Mouse (Mus musculus) forebrain, embryonic 13.5 days (tissue): ENCODE results near the gene Dzip1l. TPM values are rescaled to one million over a fixed set of nuclear protein-coding genes. Genes with fewer than 3 reads are reported as not detected.

Source experiments
- ATAC-seq: fragments of 200-750 bp; cut with Nextera tagmentation; 2 replicates; pipeline ENCODE4 v1.8.0; 2017
- H3K27ac ChIP-seq: fragments of 300-500 bp; sonication (generic); 2 replicates; pipeline ENCODE4 v1.5.1; 2015; ENCODE audit warnings: inconsistent platforms, mild to moderate bottlenecking, moderate library complexity
- H3K27me3 ChIP-seq: fragments of 300-500 bp; sonication (generic); 2 replicates; pipeline ENCODE4 v1.6.1; 2015; ENCODE audit warnings: mild to moderate bottlenecking, inconsistent platforms
- H3K36me3 ChIP-seq: fragments of 300-500 bp; sonication (generic); 2 replicates; pipeline ENCODE4 v1.6.1; 2015; ENCODE audit warnings: mild to moderate bottlenecking, inconsistent platforms; ENCODE audit not compliant: poor library complexity, severe bottlenecking
- H3K4me1 ChIP-seq: fragments of 300-500 bp; sonication (generic); 2 replicates; pipeline ENCODE4 v1.6.1; 2015; ENCODE audit warnings: inconsistent platforms
- H3K4me2 ChIP-seq: fragments of 300-500 bp; sonication (generic); 2 replicates; pipeline ENCODE4 v1.6.1; 2015; ENCODE audit warnings: inconsistent platforms, mild to moderate bottlenecking, moderate library complexity
- H3K4me3 ChIP-seq: fragments of 300-500 bp; sonication (generic); 2 replicates; pipeline ENCODE4 v1.5.1; 2015; ENCODE audit warnings: mild to moderate bottlenecking, inconsistent platforms
- H3K9ac ChIP-seq: fragments of 300-500 bp; sonication (generic); 2 replicates; pipeline ENCODE4 v1.6.1; 2015; ENCODE audit warnings: mild to moderate bottlenecking, inconsistent platforms
- H3K9me3 ChIP-seq: fragments of 300-500 bp; sonication (generic); replicated peaks from 2 replicates; pipeline ENCODE4 v1.6.1; 2016; ENCODE audit warnings: inconsistent platforms
- WGBS: fragments of 180-500 bp; shearing (Covaris S2); methylation state at CpG from one replicate; pipeline ENCODE4 v1.1.7; 2015; 5-methylcytosine and 5-hydroxymethylcytosine counted together
- polyA plus RNA-seq: library from polyadenylated mRNA; unstranded; fragments of >200 nt; fragmentation: Nextera tagmentation; extraction: Ambion mirVana; gene quantifications from 2 replicates; pipeline ENCODE4 v1.2.1, GENCODE M21; 2015

The Dzip1l gene
- polyA plus RNA-seq, 1 experiment from 2014 or later = 14.0 TPM

- H3K4me1 ChIP-seq = peaks cover 34% of the 10 kb centered on the region
- no peaks in the 10 kb centered on the region for H3K27me3 ChIP-seq
- peak overlapping the region; percentile 64; the same call in 1 of the 2 replicates for H3K4me3 ChIP-seq
- H3K9me3 ChIP-seq = no peaks in the 10 kb centered on the region
- peak overlapping the region; percentile 81 for H3K4me2 ChIP-seq
- H3K9ac ChIP-seq = no peak overlapping the region
- H3K27ac ChIP-seq = no peak overlapping the region
- 53% methylated on average over 4 of the region's 4 CpGs for WGBS
- no peaks in the 10 kb centered on the region for H3K36me3 ChIP-seq
- no peak for ATAC-seq
Measured at GRCm38 (mm10) chr9:99628581-99628980, 715 bp upstream of the Dzip1l start.

- Histone ChIP-seq H3K9ac (peak overlapping the region; percentile 80), H3K36me3 (no peaks in the 10 kb centered on the region), H3K27ac (peak overlapping the region; percentile 84), H3K4me1 (peaks cover 34% of the 10 kb centered on the region), H3K4me2 (peak overlapping the region; percentile 81), H3K9me3 (no peaks in the 10 kb centered on the region), H3K27me3 (no peaks in the 10 kb centered on the region), H3K4me3 (peak overlapping the region; percentile 64)
- peak; percentile 40 for ATAC-seq
- WGBS = under 1% methylated on average over 11 of the region's 11 CpGs
Measured at GRCm38 (mm10) chr9:99630071-99630470, 775 bp downstream of the Dzip1l start.

- H3K27ac ChIP-seq = 0 out of 2 replicates have a peak overlapping the region, but pooled peaks have one; percentile 84
- ATAC-seq = no peak
- 55% methylated on average over 9 of the region's 9 CpGs for WGBS
Measured at GRCm38 (mm10) chr9:99630528-99631125, 1.3 kb downstream of the Dzip1l start.

GRCm38 (mm10) chr9:99631781-99632180, 2.5 kb downstream of the Dzip1l start:
- H3K4me3 ChIP-seq = no peak overlapping the region
- no peak for ATAC-seq
- peak overlapping the region; percentile 81 for H3K4me2 ChIP-seq
- H3K27me3 ChIP-seq = no peaks in the 10 kb centered on the region
- H3K36me3 ChIP-seq = peaks cover 9% of the 10 kb centered on the region
- WGBS = 21% methylated on average over 2 of the region's 2 CpGs
- H3K9ac ChIP-seq = no peak overlapping the region
- no peak overlapping the region for H3K27ac ChIP-seq
- H3K4me1 ChIP-seq = peaks cover 34% of the 10 kb centered on the region
- no peaks in the 10 kb centered on the region for H3K9me3 ChIP-seq

More at GRCm38 (mm10) chr9:99630528-99631125, 1.3 kb downstream of the Dzip1l start:
- Histone ChIP-seq H3K9ac (peak overlapping the region; percentile 80), H3K4me1 (peaks cover 34% of the 10 kb centered on the region), H3K36me3 (peaks cover 1% of the 10 kb centered on the region), H3K9me3 (no peaks in the 10 kb centered on the region), H3K4me3 (peak overlapping the region; percentile 64), H3K27me3 (no peaks in the 10 kb centered on the region), H3K4me2 (peak overlapping the region; percentile 81)

GRCm38 (mm10) chr9:99632264-99632663, 3.0 kb downstream of the Dzip1l start:
- Histone ChIP-seq H3K4me3 (no peak overlapping the region), H3K27ac (no peak overlapping the region), H3K9ac (no peak overlapping the region), H3K9me3 (no peaks in the 10 kb centered on the region), H3K4me2 (peak overlapping the region; percentile 81), H3K4me1 (peaks cover 34% of the 10 kb centered on the region), H3K36me3 (peaks cover 14% of the 10 kb centered on the region), H3K27me3 (no peaks in the 10 kb centered on the region)
- 53% methylated on average over 8 of the region's 8 CpGs for WGBS
- no peak for ATAC-seq

- peaks cover 8% of the 10 kb centered on the region for H3K4me1 ChIP-seq
- H3K27me3 ChIP-seq = no peaks in the 10 kb centered on the region
- peak; percentile 78 for ATAC-seq
- no peak overlapping the region for H3K4me2 ChIP-seq
- no peak overlapping the region for H3K27ac ChIP-seq
- WGBS = 85% methylated on average over 1 of the region's 1 CpGs
- no peaks in the 10 kb centered on the region for H3K9me3 ChIP-seq
- H3K36me3 ChIP-seq = peaks cover 41% of the 10 kb centered on the region
- H3K4me3 ChIP-seq = no peak overlapping the region
- H3K9ac ChIP-seq = no peak overlapping the region
Measured at GRCm38 (mm10) chr9:99636776-99637175, 7.5 kb downstream of the Dzip1l start.

- ATAC-seq = no peak
- Histone ChIP-seq H3K9me3 (no peaks in the 10 kb centered on the region), H3K27me3 (no peaks in the 10 kb centered on the region), H3K9ac (no peak overlapping the region), H3K27ac (no peak overlapping the region), H3K4me2 (no peak overlapping the region), H3K4me3 (no peak overlapping the region), H3K4me1 (peaks cover 3% of the 10 kb centered on the region), H3K36me3 (peaks cover 46% of the 10 kb centered on the region)
- WGBS = 98% methylated on average over 17 of the region's 17 CpGs
Measured at GRCm38 (mm10) chr9:99637227-99637626, 7.9 kb downstream of the Dzip1l start.

GRCm38 (mm10) chr9:99637736-99638135, 8.4 kb downstream of the Dzip1l start:
- 95% methylated on average over 13 of the region's 13 CpGs for WGBS
- H3K4me3 ChIP-seq = no peak overlapping the region
- H3K4me1 ChIP-seq = no peaks in the 10 kb centered on the region
- no peaks in the 10 kb centered on the region for H3K27me3 ChIP-seq
- H3K27ac ChIP-seq = no peak overlapping the region
- H3K9ac ChIP-seq = no peak overlapping the region
- no peak for ATAC-seq
- H3K36me3 ChIP-seq = peaks cover 50% of the 10 kb centered on the region
- H3K4me2 ChIP-seq = no peak overlapping the region
- H3K9me3 ChIP-seq = no peaks in the 10 kb centered on the region

GRCm38 (mm10) chr9:99639957-99640356, 10.7 kb downstream of the Dzip1l start:
- no peak overlapping the region for H3K4me3 ChIP-seq
- H3K4me1 ChIP-seq = no peaks in the 10 kb centered on the region
- H3K27me3 ChIP-seq = no peaks in the 10 kb centered on the region
- H3K9ac ChIP-seq = no peak overlapping the region
- no peak overlapping the region for H3K27ac ChIP-seq
- no peak for ATAC-seq
- 92% methylated on average over 5 of the region's 5 CpGs for WGBS
- H3K9me3 ChIP-seq = no peaks in the 10 kb centered on the region
- peaks cover 61% of the 10 kb centered on the region for H3K36me3 ChIP-seq
- no peak overlapping the region for H3K4me2 ChIP-seq

- no peaks in the 10 kb centered on the region for H3K27me3 ChIP-seq
- peaks cover 73% of the 10 kb centered on the region for H3K36me3 ChIP-seq
- ATAC-seq = no peak
Measured at GRCm38 (mm10) chr9:99645416-99645815, 16.1 kb downstream of the Dzip1l start.

GRCm38 (mm10) chr9:99646102-99646501, 16.8 kb downstream of the Dzip1l start:
- 96% methylated on average over 6 of the region's 6 CpGs for WGBS
- Histone ChIP-seq H3K9me3 (no peaks in the 10 kb centered on the region), H3K27me3 (no peaks in the 10 kb centered on the region), H3K27ac (no peak overlapping the region), H3K4me1 (no peaks in the 10 kb centered on the region), H3K9ac (no peak overlapping the region), H3K4me3 (no peak overlapping the region), H3K36me3 (peaks cover 80% of the 10 kb centered on the region), H3K4me2 (no peak overlapping the region)
- no peak for ATAC-seq

More at GRCm38 (mm10) chr9:99645416-99645815, 16.1 kb downstream of the Dzip1l start:
- no peak overlapping the region for H3K4me3 ChIP-seq
- no peak overlapping the region for H3K9ac ChIP-seq
- no peaks in the 10 kb centered on the region for H3K9me3 ChIP-seq
- 92% methylated on average over 6 of the region's 6 CpGs for WGBS
- H3K4me1 ChIP-seq = no peaks in the 10 kb centered on the region
- H3K27ac ChIP-seq = no peak overlapping the region
- H3K4me2 ChIP-seq = no peak overlapping the region

GRCm38 (mm10) chr9:99660756-99661155, 31.5 kb downstream of the Dzip1l start:
- H3K4me3 ChIP-seq = no peak overlapping the region
- H3K9me3 ChIP-seq = no peaks in the 10 kb centered on the region
- peaks cover 51% of the 10 kb centered on the region for H3K36me3 ChIP-seq
- ATAC-seq = no peak
- no peaks in the 10 kb centered on the region for H3K27me3 ChIP-seq
- WGBS = 82% methylated on average over 10 of the region's 10 CpGs
- no peak overlapping the region for H3K27ac ChIP-seq
- no peak overlapping the region for H3K4me2 ChIP-seq
- no peaks in the 10 kb centered on the region for H3K4me1 ChIP-seq
- no peak overlapping the region for H3K9ac ChIP-seq
